Comparison of ENCODE assay signal across 18 mouse cellular contexts in the genomic region with DNA sequence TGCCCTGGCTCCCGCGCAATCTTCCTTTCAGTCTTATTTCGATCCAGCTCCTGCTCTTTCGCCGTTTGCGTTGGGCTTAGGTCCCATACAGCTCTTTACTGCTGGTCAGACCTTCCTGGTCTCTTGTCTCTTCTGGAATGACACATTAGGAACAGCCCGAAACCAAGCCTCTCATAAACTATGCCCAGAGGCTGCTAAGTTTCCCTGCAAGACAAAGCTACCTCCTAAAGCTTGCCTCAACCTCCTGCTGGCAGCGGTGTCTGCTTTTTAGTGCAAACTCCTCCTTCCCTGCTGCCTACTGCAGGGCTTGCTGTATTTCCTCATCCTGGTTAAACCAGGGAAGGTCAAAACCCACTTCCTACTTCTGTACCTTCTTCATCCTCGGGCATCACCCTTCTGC. TPM values are rescaled to one million over a fixed set of nuclear protein-coding genes. Genes with fewer than 3 reads are reported as not detected.
"Had no signal": no experiment of that assay in that cellular context is flagged by ENCODE, and none has a peak within 500 bp of the region (broad histone marks: within the 10 kb centered on the region; RNA-seq: fewer than 3 reads in every experiment).

No protein-coding gene starts in this region.

- DNase-seq: lung, adult 18-20 months; lung, embryonic 14.5 days; lung, postnatal 10 days; lung, postnatal 4 days; midbrain, embryonic 14.5 days; right cerebral cortex, postnatal 14 days; thymus, postnatal 14 days; thymus, postnatal 36 days had no signal

- H3K27ac ChIP-seq: midbrain, embryonic 10.5 days; midbrain, embryonic 12.5 days; neural tube, embryonic 13.5 days; neural tube, embryonic 15.5 days; stomach, embryonic 15.5 days; stomach, postnatal 0 days had no signal

- H3K9ac ChIP-seq: lung, embryonic 14.5 days; midbrain, embryonic 12.5 days; neural tube, embryonic 13.5 days; neural tube, embryonic 15.5 days; stomach, embryonic 15.5 days had no signal

- H3K36me3 ChIP-seq: midbrain, embryonic 10.5 days; midbrain, embryonic 12.5 days; neural tube, embryonic 13.5 days; neural tube, embryonic 15.5 days; stomach, embryonic 15.5 days had no signal

- H3K9me3 ChIP-seq: midbrain, embryonic 10.5 days; midbrain, embryonic 12.5 days; neural tube, embryonic 13.5 days; neural tube, embryonic 15.5 days; stomach, embryonic 15.5 days had no signal

- H3K27me3 ChIP-seq: midbrain, embryonic 12.5 days; neural tube, embryonic 13.5 days; neural tube, embryonic 15.5 days; stomach, embryonic 15.5 days had no signal

- ATAC-seq: midbrain, embryonic 16.5 days had no signal

- H3K4me3 ChIP-seq: midbrain, embryonic 10.5 days; midbrain, embryonic 12.5 days; myocyte; neural tube, embryonic 13.5 days; neural tube, embryonic 15.5 days; stomach, embryonic 15.5 days had no signal

RNA-seq across cellular contexts. Expression of gene Spink2, which starts 38.8 kb away (rescaled TPM):
- total RNA-seq: megakaryocyte-erythroid progenitor cell, adult 5-6 weeks had no signal
- polyA plus RNA-seq: liver, embryonic 16.5 days; midbrain, embryonic 12.5 days; midbrain, embryonic 14.5 days; myocyte had no signal
